Mouse (Mus musculus): ENCODE data around the gene Edaradd.
"Not testable (repeated sequence)": the region's sequence is repeated elsewhere in the genome, so short reads cannot be mapped to it uniquely, and the experiment has no call there.

Gene Edaradd

DNA sequence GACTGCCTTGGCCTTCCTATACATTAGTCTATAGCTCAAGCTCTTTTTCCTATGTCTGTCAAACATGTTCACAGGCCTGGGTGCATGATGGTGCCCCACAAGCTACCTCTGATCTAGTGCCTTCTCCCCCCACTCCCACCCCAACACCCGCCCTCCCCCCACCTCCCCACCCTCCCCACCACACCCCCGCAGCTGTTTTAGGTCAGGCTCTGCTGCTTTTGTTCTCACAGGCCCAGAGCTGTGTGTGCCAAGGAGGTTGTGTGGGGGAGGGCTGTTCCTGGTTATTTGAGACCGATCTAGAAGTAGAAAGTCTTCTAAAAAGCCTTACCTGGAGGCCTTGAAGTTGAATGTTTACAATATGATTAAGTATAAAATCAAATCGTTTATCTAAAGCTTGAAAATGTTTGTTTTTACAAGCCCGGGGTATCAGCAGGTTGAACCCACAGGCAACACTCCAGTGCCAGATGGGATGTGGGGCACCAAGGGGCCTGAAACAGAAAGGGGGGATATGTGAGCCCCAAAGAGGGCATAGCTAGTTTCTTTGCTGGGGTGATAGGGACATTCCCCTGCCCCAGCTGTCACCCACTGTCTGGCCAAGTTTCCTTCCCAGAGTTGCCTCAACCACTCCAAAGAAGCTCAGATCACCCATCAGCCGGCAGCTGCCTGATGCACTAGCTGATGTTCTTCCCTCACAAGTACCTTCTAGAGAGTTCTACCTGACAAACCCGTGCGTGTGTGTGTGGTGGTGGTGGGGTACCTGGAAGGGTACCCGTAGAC is 8.9 kb downstream of the Edaradd start:
- DNase-seq (ENCODE audit: low read depth): no peak

- DNase-seq (ENCODE audit: low read depth): no peak
Measured at GRCm38 (mm10) chr13:12510032-12510431, 10.2 kb downstream of the Edaradd start.

GRCm38 (mm10) chr13:12507426-12507825 is 12.8 kb downstream of the Edaradd start:
- no peak for DNase-seq (ENCODE audit: low read depth)

DNA sequence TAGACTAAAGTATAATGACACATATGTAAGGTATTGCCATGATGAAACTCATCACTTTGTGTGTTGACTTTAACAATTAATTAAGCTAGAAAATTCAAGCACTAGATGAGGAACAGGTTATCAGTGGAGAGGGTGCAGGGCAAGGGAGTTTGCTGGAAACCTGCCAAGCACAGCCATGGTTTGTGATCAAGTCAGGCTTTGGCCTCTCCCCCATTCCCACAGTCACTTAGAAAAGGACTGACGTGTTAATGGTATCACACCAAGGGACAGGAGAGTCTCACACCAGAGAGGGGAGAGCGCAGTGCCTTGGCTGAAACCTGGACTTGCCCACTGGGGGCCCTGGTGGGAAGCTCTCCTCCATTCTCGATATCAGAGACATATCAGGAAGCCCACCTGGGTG is 14.9 kb downstream of the Edaradd start:
- DNase-seq (ENCODE audit: low read depth): no peak

DNA sequence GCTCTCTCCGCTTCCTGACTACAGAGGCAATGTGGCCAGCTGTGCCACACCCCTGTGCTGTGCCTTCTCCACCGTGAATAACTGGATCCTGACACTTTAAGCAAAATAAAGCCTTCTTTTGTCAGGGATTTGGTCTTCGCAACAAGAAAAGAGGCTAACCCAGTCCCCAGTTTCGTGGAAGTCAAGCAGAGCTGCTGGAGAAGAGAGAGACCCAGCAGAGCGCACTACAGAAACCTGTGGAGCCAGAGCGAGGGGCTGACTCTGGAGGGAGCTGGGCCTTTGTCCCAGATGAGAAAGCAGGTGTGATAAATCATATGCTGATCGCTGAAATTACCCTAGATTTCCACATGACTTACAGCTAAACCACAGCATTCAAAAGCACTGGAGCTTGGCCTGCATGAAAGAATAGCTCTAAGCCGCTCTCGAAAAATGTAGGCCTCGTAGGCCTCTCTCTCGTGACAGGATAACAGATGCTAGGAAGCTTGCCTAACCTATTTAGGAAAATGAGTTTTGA is 16.9 kb downstream of the Edaradd start:
- DNase-seq (ENCODE audit: low read depth): peak; percentile 2

- no peak for DNase-seq (ENCODE audit: low read depth)
Measured at GRCm38 (mm10) chr13:12502665-12503237, 17.5 kb downstream of the Edaradd start.

DNA sequence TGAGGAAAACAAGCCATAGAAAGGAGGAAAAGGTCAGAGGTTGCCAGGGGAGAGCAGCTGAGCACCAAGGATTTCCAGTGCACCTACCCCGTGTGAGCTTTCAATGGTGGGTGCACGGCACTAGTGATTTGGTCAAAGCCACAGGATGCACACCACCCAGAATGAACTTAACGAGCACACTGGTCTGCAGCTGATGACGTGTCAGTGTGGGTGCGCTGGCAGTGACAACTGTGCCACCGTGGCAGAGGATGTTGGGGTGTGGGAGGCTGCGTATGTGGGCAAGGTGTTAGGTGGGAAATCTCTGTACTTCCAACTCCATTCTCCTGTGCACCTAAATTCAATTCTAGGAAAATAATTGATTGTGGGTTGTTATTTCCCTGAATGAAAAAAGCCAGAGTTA is 21.1 kb downstream of the Edaradd start:
- DNase-seq (ENCODE audit: low read depth): no peak

GRCm38 (mm10) chr13:12497809-12498208 is 22.4 kb downstream of the Edaradd start:
- no peak for DNase-seq (ENCODE audit: low read depth)

GRCm38 (mm10) chr13:12494750-12495149 is 25.5 kb downstream of the Edaradd start:
- DNase-seq (ENCODE audit: low read depth): no peak

GRCm38 (mm10) chr13:12492515-12492914 is 27.7 kb downstream of the Edaradd start:
- no peak for DNase-seq (ENCODE audit: low read depth)

GRCm38 (mm10) chr13:12485640-12486039 is 34.6 kb downstream of the Edaradd start:
- DNase-seq (ENCODE audit: low read depth): no peak

DNA sequence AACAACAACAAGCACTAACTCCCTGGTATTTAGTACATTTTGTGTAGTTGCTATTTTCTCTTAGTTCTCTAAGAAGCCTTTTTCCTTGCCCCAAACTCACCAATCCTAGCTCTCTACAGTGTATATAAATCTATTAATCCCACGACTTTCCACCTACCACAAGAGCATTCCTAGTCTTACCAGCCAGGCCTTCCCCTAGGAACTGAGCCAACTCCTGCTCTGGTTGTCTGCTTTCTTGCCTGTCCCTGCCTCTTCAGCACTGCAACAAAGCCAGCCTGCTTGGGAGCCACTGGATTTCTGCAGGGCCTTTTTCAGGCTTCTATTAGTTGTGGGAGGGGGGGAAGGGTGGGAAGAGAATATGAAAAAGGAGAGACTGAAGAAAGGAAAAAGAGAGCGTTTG is 35.0 kb downstream of the Edaradd start:
- DNase-seq (ENCODE audit: low read depth): peak; percentile 43

DNA sequence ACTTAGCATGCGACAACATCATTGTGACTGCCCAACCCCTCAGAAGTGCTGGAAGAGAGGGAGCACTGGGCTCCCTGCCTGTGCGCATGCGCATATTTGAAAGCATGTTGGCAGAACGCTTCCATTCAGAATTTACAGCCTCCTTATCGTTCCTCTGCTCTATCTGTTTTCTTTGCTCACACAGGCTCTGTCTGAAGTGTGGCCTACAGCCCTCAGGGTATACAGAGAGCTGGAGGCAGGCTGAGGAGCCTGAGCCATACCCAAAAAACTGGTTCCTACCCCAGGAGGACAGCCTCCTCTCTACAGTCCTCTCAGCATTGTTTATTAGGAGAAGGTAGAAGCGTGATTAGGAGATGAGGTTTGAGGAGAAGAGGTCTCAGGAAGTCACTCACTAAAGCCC is 40.4 kb downstream of the Edaradd start:
- no peak for DNase-seq (ENCODE audit: low read depth)

DNA sequence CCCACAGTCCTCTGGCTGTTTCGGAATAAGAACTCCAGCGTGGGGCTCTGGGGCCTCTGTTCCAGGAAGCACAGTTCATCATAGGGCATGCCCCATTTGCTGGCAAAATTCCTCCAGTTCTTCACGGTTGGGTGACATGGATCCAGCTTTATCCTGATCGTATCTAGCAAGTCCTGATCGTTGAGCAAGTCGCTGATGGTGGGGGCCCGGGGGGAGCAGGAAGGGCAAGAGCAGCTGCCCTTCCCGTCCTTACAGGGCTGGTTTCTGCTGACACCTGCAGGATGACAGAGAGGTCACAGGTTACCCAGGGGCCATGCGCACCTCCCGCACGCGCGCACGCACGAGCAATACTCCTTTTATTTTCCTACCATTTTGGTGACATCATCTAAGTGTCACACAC is 41.9 kb downstream of the Edaradd start:
- no peak for DNase-seq (ENCODE audit: low read depth)

DNA sequence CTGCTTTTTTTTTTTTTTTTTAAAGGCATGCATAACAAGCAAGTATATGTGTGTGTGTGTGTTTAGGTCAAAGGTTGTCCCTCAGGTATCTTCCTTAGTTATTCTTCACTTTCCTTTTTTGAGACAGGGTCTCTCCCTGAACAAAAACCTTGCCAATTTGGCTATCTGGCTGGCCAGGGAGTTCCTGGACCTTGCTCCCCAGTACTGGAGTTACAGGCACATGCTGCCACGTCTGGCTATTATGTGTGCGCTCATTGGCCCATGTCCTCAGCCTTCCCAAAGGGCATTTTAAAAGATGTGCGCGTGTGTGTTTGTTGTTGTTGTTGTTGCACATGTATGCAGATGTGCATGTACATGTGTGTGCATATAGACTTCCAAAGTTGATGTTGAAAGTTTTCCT is 43.4 kb downstream of the Edaradd start:
- no peak for DNase-seq (ENCODE audit: low read depth)

DNA sequence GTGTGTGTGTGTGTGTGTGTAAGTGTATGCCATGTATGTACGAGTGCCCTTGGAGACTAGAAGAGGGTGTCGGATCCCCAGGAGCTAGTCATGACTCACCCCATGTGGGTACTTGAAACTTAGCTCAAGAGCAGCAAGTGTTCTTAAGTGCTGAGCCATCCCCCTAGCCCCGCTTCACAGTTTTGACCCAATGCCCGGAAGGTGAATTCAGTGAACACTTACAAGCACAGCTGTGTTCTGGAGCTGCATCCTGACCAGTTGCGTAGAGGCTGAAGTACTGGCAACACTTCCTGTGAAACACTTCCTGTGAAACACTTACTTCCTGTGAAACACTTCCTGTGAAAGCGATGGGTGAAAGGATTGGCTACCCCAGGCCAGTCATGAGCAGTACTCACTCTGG is 45.0 kb downstream of the Edaradd start:
- DNase-seq (ENCODE audit: low read depth): no peak

DNA sequence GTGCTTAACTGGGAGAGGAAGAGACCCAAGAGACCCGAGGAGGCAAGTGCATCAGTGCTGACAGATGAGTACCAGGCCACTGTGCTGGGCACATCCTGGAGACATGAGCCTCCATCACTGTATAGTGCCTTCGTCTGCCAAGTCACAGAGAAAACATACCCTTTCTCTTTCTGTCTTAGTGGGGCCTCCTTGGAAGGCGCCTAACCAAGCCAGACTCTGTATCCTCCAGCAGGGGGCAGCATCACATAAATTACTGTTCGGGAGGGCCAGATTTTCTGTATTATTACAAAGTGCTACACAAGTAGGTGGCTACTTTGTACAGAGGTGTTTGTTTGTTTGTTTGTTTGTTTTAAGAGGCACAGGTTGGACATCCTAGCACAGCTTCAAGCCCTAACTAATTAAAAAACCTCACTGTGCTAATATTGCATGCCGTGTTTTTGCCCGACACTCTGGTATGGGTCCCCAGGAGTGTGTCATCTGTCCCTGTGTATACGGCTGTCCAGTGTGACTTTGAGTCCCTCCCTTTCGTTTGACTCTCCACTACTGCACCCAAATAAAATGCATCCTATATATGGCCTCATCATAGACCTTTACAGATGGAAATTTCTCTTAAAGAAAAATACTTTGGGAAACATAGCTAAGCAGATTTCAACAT is 46.4 kb downstream of the Edaradd start:
- peak; percentile 89 for DNase-seq (ENCODE audit: low read depth)

DNA sequence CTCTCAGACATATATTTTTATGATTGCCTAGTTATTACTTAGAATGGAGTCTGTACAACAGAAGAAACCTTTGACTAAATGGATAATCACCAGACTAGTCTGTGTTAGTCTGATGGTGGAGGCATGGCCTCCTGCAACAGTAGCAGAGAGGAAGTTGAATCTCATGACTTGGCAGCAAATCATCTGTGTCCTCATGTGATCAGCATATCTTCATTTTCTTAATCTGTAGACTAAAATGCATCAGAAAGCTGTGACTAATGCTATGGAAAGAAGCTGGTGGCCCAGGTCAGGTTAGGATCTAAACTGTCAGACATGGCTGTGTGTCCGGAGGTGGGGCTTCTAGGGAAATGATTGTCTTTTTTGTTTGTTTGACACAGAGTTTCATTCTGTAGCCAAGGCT is 51.8 kb downstream of the Edaradd start:
- DNase-seq (ENCODE audit: low read depth): peak; percentile 27

GRCm38 (mm10) chr13:12464844-12465243 is 55.4 kb downstream of the Edaradd start, which contains the start of gene Lgals8:
Gene Lgals8 (minus strand): TSS chr13:12464944.
- no peak for DNase-seq (ENCODE audit: low read depth)

DNA sequence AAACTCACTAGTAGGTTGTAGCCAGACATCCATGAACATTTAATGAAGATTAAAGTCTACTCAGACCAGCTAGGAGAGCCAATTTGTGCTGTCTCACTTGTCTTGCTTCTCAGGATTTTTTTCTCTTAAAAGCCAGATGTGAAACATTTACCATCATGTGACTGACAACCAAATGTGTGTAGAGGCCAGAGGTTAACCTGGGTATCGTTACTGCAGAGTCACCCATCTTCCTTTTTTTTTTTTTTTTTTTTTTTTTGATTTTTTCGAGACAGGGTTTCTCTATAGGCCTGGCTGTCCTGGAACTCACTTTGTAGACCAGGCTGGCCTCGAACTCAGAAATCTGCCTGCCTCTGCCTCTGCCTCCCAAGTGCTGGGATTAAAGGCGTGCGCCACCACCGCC is 56.1 kb downstream of the Edaradd start:
- not testable (repeated sequence) for DNase-seq (ENCODE audit: low read depth)

GRCm38 (mm10) chr13:12462623-12463022 is 57.6 kb downstream of the Edaradd start:
- no peak for DNase-seq (ENCODE audit: low read depth)

- DNase-seq (ENCODE audit: low read depth): peak; percentile 46
Measured at GRCm38 (mm10) chr13:12461730-12462119, 58.5 kb downstream of the Edaradd start.
